Mouse (Mus musculus) urinary bladder, postnatal 25 days (tissue): ENCODE data around the gene Tex35.

ENCODE experiments used
- DNase-seq: peaks from one replicate; pipeline ENCODE4 v3.0.0; 2022; ENCODE audit warnings: low spot score

The Tex35 gene

GRCm38 (mm10) chr1:157049886-157050285, 58.6 kb downstream of the Tex35 start:
- no peak for DNase-seq
